Comparison of ENCODE assay signal across 20 mouse cellular contexts in genomic region chr2:120575121-120575520, GRCm38 (mm10). TPM values are rescaled to one million over a fixed set of nuclear protein-coding genes. Genes with fewer than 3 reads are reported as not detected.
A peak's percentile ranks its signal among the peaks of the same experiment; 100 is the strongest.
DNase-seq lines count a peak whose midpoint lies in the region; ATAC-seq and TF ChIP-seq lines count a peak whose summit lies in the region.
"Had no signal": no experiment of that assay in that cellular context is flagged by ENCODE, and none has a peak within 500 bp of the region (broad histone marks: within the 10 kb centered on the region; RNA-seq: fewer than 3 reads in every experiment).

No protein-coding gene starts in this region.

- no peak for TF ChIP-seq POLR2A in CH12.LX (IDR thresholded peaks at IDR 0.05; ENCODE audit: low read depth, low read length)

- peaks cover 0 to 17% of the 10 kb centered on the region in 2 experiments for H3K36me3 ChIP-seq in CH12.LX (replicated peaks in 1 of 2; ENCODE audit: control insufficient read depth in 1 of 2, insufficient read depth in 1 of 2, low read length in 1 of 2)
- peaks cover 21% of the 10 kb centered on the region for H3K36me3 ChIP-seq in embryonic facial prominence, embryonic 14.5 days (ENCODE audit: control insufficient read depth, insufficient read depth, low read length)
- H3K36me3 ChIP-seq in liver, embryonic 13.5 days: peaks cover 13% of the 10 kb centered on the region
- H3K36me3 ChIP-seq in forebrain, embryonic 10.5 days (replicated peaks): peaks cover 14% of the 10 kb centered on the region

- H3K9ac ChIP-seq in CH12.LX (ENCODE audit: insufficient read depth, low read depth): no peak overlapping the region
- no peak overlapping the region for H3K9ac ChIP-seq in embryonic facial prominence, embryonic 14.5 days (ENCODE audit: low read depth, low read length)
- H3K9ac ChIP-seq in liver, embryonic 13.5 days: no peak overlapping the region
- H3K9ac ChIP-seq: forebrain, embryonic 15.5 days; lung, embryonic 15.5 days had no signal

- in situ Hi-C loops in CH12.LX (cut with MboI; ENCODE audit: low pct_ligation_motif_present, low pct_unique_long_range_greater_than_20kb, low sequenced_read_pairs): no loop called here

- TF ChIP-seq CTCF in gastrocnemius, adult 2 months (IDR thresholded peaks at IDR 0.05): no peak
- no peak for TF ChIP-seq CTCF in CH12.LX (conservative IDR thresholded peaks at IDR 0.05 in 1 of 2, IDR thresholded peaks at IDR 0.05 in 1 of 2; ENCODE audit: low read depth in 2 of 2, low read length in 2 of 2)

- TF ChIP-seq EP300 in CH12.LX (IDR thresholded peaks at IDR 0.05; ENCODE audit: low read length): no peak

- no peaks in the 10 kb centered on the region for H3K27me3 ChIP-seq in CH12.LX (replicated peaks)
- H3K27me3 ChIP-seq in embryonic facial prominence, embryonic 14.5 days (replicated peaks; ENCODE audit: control insufficient read depth, insufficient read depth, low read length): no peaks in the 10 kb centered on the region
- no peaks in the 10 kb centered on the region for H3K27me3 ChIP-seq in liver, embryonic 13.5 days
- no peaks in the 10 kb centered on the region for H3K27me3 ChIP-seq in forebrain, embryonic 10.5 days (ENCODE audit: poor library complexity, severe bottlenecking)
- H3K27me3 ChIP-seq: forebrain, embryonic 15.5 days; lung, embryonic 15.5 days had no signal

- ATAC-seq in embryonic facial prominence, embryonic 14.5 days (ENCODE audit: low read depth): no peak
- ATAC-seq in liver, embryonic 13.5 days (ENCODE audit: low read depth): no peak
- ATAC-seq: forebrain, embryonic 15.5 days; inflammation-experienced regulatory T-cells, adult 6 months; midbrain, embryonic 16.5 days had no signal

- H3K9me3 ChIP-seq in CH12.LX (replicated peaks; ENCODE audit: low read length): no peaks in the 10 kb centered on the region
- no peaks in the 10 kb centered on the region for H3K9me3 ChIP-seq in embryonic facial prominence, embryonic 14.5 days (ENCODE audit: control insufficient read depth, low read length)
- H3K9me3 ChIP-seq in liver, embryonic 13.5 days (replicated peaks): no peaks in the 10 kb centered on the region
- no peaks in the 10 kb centered on the region for H3K9me3 ChIP-seq in forebrain, embryonic 10.5 days
- H3K9me3 ChIP-seq: forebrain, embryonic 15.5 days; lung, embryonic 15.5 days had no signal

- H3K4me2 ChIP-seq in CH12.LX (ENCODE audit: insufficient read depth, low read depth, poor library complexity, severe bottlenecking): 0 out of 2 replicates have a peak overlapping the region, but pooled peaks have one; percentile 6
- peak overlapping the region; percentile 6; the same call in 1 of the 2 replicates for H3K4me2 ChIP-seq in embryonic facial prominence, embryonic 14.5 days (ENCODE audit: low read depth, low read length)
- peak overlapping the region; percentile 30; the same call in 1 of the 2 replicates for H3K4me2 ChIP-seq in liver, embryonic 13.5 days
- H3K4me2 ChIP-seq: forebrain, embryonic 15.5 days; lung, embryonic 15.5 days had no signal

- H3K27ac ChIP-seq in gastrocnemius, adult 2 months: peak overlapping the region; percentile 20; the same call in 1 of the 2 replicates
- no peak overlapping the region for H3K27ac ChIP-seq in CH12.LX (ENCODE audit: insufficient read depth, low read depth)
- H3K27ac ChIP-seq in embryonic facial prominence, embryonic 14.5 days (replicated peaks; ENCODE audit: low read depth, low read length): no peak overlapping the region
- H3K27ac ChIP-seq in liver, embryonic 13.5 days: peak overlapping the region; percentile 70
- no peak overlapping the region for H3K27ac ChIP-seq in forebrain, embryonic 10.5 days
- H3K27ac ChIP-seq: forebrain, embryonic 15.5 days; lung, embryonic 15.5 days had no signal

- WGBS in embryonic facial prominence, embryonic 14.5 days: 54% methylated on average over 3 of the region's 3 CpGs
- WGBS in liver, embryonic 13.5 days (ENCODE audit: insufficient replicate concordance): 71% methylated on average over 3 of the region's 3 CpGs
- 84% methylated on average over 3 of the region's 3 CpGs for WGBS in forebrain, embryonic 10.5 days

- intact Hi-C loops in gastrocnemius, adult 2 months (cut with DNase I): no loop called here

- peaks cover 4 to 75% of the 10 kb centered on the region in 2 experiments; a peak in 3 of 4 replicates for H3K4me1 ChIP-seq in CH12.LX (ENCODE audit: control insufficient read depth in 1 of 2, insufficient read depth in 2 of 2)
- H3K4me1 ChIP-seq in embryonic facial prominence, embryonic 14.5 days (ENCODE audit: control insufficient read depth, insufficient read depth, low read length): peaks cover 14% of the 10 kb centered on the region
- H3K4me1 ChIP-seq in liver, embryonic 13.5 days (replicated peaks): peaks cover 65% of the 10 kb centered on the region
- H3K4me1 ChIP-seq in forebrain, embryonic 10.5 days: no peaks in the 10 kb centered on the region
- H3K4me1 ChIP-seq: forebrain, embryonic 15.5 days had no signal

- dilution Hi-C loops in CH12.LX (cut with MboI; ENCODE audit: extremely low pct_ligation_motif_present, extremely low pct_unique_long_range_greater_than_20kb, low sequenced_read_pairs): no loop called here

- peaks cover 19% of the 10 kb centered on the region for H3K79me2 ChIP-seq in CH12.LX (replicated peaks; ENCODE audit: control insufficient read depth, extremely low read depth, insufficient read depth, poor library complexity, severe bottlenecking)

- TF ChIP-seq RAD21 in CH12.LX (IDR thresholded peaks at IDR 0.05; ENCODE audit: low read depth, low read length): no peak

- H3K4me3 ChIP-seq in gastrocnemius, adult 2 months: no peak overlapping the region
- no peak overlapping the region for H3K4me3 ChIP-seq in CH12.LX (replicated peaks in 1 of 3; ENCODE audit: low read depth in 2 of 3, low read length in 2 of 3, poor library complexity in 1 of 3)
- no peak overlapping the region for H3K4me3 ChIP-seq in embryonic facial prominence, embryonic 14.5 days (ENCODE audit: low read depth, low read length)
- no peak overlapping the region for H3K4me3 ChIP-seq in liver, embryonic 13.5 days (replicated peaks)
- no peak overlapping the region for H3K4me3 ChIP-seq in forebrain, embryonic 10.5 days
- H3K4me3 ChIP-seq: erythroblast, embryonic 14.5 days; forebrain, embryonic 15.5 days; lung, embryonic 15.5 days had no signal

- no peak for DNase-seq in gastrocnemius, adult 2 months
- DNase-seq in gastrocnemius, postnatal 4 days (ENCODE audit: low spot score in 2 of 2): no peak
- no peak for DNase-seq in CH12.LX (ENCODE audit: extremely low read depth)
- DNase-seq in embryonic facial prominence, embryonic 14.5 days (ENCODE audit: low spot score): peak; percentile 57
- DNase-seq in liver, embryonic 13.5 days: no peak
- no peak for DNase-seq in adrenal gland, postnatal 25 days
- no peak for DNase-seq in forebrain, embryonic 10.5 days (ENCODE audit: extremely low spot score, low spot score)
- no peak for DNase-seq in urinary bladder, postnatal 36 days (ENCODE audit: low spot score in 2 of 2)
- DNase-seq: B cell, adult 2 months; cerebellum, postnatal 14 days; kidney, adult 9 months; kidney, postnatal 36 days; retina, postnatal 1 day; right cerebral cortex, postnatal 4 days; thymus, adult 18-20 months had no signal

RNA-seq across cellular contexts. Expression of gene Snap23, which starts 7.7 kb away (rescaled TPM):
- 10 to 100 TPM; 42.6 to 57.5 TPM for total RNA-seq in gastrocnemius, adult 2 months (2021)
- total RNA-seq in gastrocnemius, postnatal 4 days (2021): 10 to 100 TPM; 52.0 to 64.4 TPM
- total RNA-seq in CH12.LX (2012; rRNA removed) (15.9 and 20.5 TPM in 2 replicates), CH12.LX (2014; rRNA removed) (23.0 and 25.3 TPM in 2 replicates)
- 35.8 and 44.5 TPM in 2 replicates for polyA plus RNA-seq in CH12.LX (2012; ENCODE audit: insufficient read length, low read depth)
- polyA plus RNA-seq in embryonic facial prominence, embryonic 14.5 days (2014; fragmentation: Nextera tagmentation; extraction: Ambion mirVana): 47.8 and 51.2 TPM in 2 replicates
- 31.3 and 36.9 TPM in 2 replicates for polyA plus RNA-seq in liver, embryonic 13.5 days (2015; fragmentation: Nextera tagmentation; extraction: Ambion mirVana)
- 66.7 and 71.7 TPM in 2 replicates for total RNA-seq in adrenal gland, postnatal 25 days (2021)
- polyA plus RNA-seq in forebrain, embryonic 10.5 days (2016; fragmentation: Nextera tagmentation; extraction: Ambion mirVana): 50.5 and 56.2 TPM in 2 replicates

RNA-seq across cellular contexts. Expression of gene Zfp106, which starts 11.5 kb away (rescaled TPM):
- total RNA-seq in gastrocnemius, adult 2 months (2021): 100 to 1,000 TPM; 635 to 796 TPM
- total RNA-seq in gastrocnemius, postnatal 4 days (2021): 100 to 1,000 TPM; 170 to 171 TPM
- total RNA-seq in CH12.LX (2012; rRNA removed) (89.4 and 93.8 TPM in 2 replicates), CH12.LX (2014; rRNA removed) (113 and 130 TPM in 2 replicates)
- 183 and 203 TPM in 2 replicates for polyA plus RNA-seq in CH12.LX (2012; ENCODE audit: insufficient read length, low read depth)
- 65.4 and 70.5 TPM in 2 replicates for polyA plus RNA-seq in embryonic facial prominence, embryonic 14.5 days (2014; fragmentation: Nextera tagmentation; extraction: Ambion mirVana)
- 25.6 and 29.1 TPM in 2 replicates for polyA plus RNA-seq in liver, embryonic 13.5 days (2015; fragmentation: Nextera tagmentation; extraction: Ambion mirVana)
- total RNA-seq in adrenal gland, postnatal 25 days (2021): 95.5 and 104 TPM in 2 replicates
- 83.1 and 87.3 TPM in 2 replicates for polyA plus RNA-seq in forebrain, embryonic 10.5 days (2016; fragmentation: Nextera tagmentation; extraction: Ambion mirVana)

RNA-seq across cellular contexts. Expression of gene Haus2, which starts 34.1 kb away (rescaled TPM):
- total RNA-seq in gastrocnemius, adult 2 months (2021): 1 to 10 TPM; 5.7 to 8.6 TPM
- 10 to 100 TPM; 10.9 to 11.0 TPM for total RNA-seq in gastrocnemius, postnatal 4 days (2021)
- total RNA-seq in CH12.LX (2012; rRNA removed) (12.8 and 15.4 TPM in 2 replicates), CH12.LX (2014; rRNA removed) (37.8 and 41.4 TPM in 2 replicates)
- polyA plus RNA-seq in CH12.LX (2012; ENCODE audit: insufficient read length, low read depth): 18.2 and 21.0 TPM in 2 replicates
- polyA plus RNA-seq in embryonic facial prominence, embryonic 14.5 days (2014; fragmentation: Nextera tagmentation; extraction: Ambion mirVana): 17.7 and 22.7 TPM in 2 replicates
- 17.6 and 19.1 TPM in 2 replicates for polyA plus RNA-seq in liver, embryonic 13.5 days (2015; fragmentation: Nextera tagmentation; extraction: Ambion mirVana)
- 14.8 and 15.5 TPM in 2 replicates for total RNA-seq in adrenal gland, postnatal 25 days (2021)
- 40.5 and 43.7 TPM in 2 replicates for polyA plus RNA-seq in forebrain, embryonic 10.5 days (2016; fragmentation: Nextera tagmentation; extraction: Ambion mirVana)

RNA-seq across cellular contexts. Expression of gene Lrrc57, which starts 34.2 kb away (rescaled TPM):
- total RNA-seq in gastrocnemius, adult 2 months (2021): 10 to 100 TPM in 1 of 2 experiments, 1 to 10 TPM in 1; 9.9 to 13.9 TPM
- total RNA-seq in gastrocnemius, postnatal 4 days (2021): 10 to 100 TPM; 11.5 to 13.9 TPM
- total RNA-seq in CH12.LX (2012; rRNA removed) (8.9 and 9.1 TPM in 2 replicates), CH12.LX (2014; rRNA removed) (15.6 and 18.8 TPM in 2 replicates)
- polyA plus RNA-seq in CH12.LX (2012; ENCODE audit: insufficient read length, low read depth): 10.3 and 10.5 TPM in 2 replicates
- 16.7 and 19.9 TPM in 2 replicates for polyA plus RNA-seq in embryonic facial prominence, embryonic 14.5 days (2014; fragmentation: Nextera tagmentation; extraction: Ambion mirVana)
- 14.2 and 15.6 TPM in 2 replicates for polyA plus RNA-seq in liver, embryonic 13.5 days (2015; fragmentation: Nextera tagmentation; extraction: Ambion mirVana)
- 15.6 and 27.9 TPM in 2 replicates for total RNA-seq in adrenal gland, postnatal 25 days (2021)
- polyA plus RNA-seq in forebrain, embryonic 10.5 days (2016; fragmentation: Nextera tagmentation; extraction: Ambion mirVana): 29.3 and 32.0 TPM in 2 replicates

RNA-seq across cellular contexts. Expression of gene Stard9, which starts 53.8 kb away (rescaled TPM):
- total RNA-seq in gastrocnemius, adult 2 months (2021): 1 to 10 TPM; 3.0 TPM
- total RNA-seq in gastrocnemius, postnatal 4 days (2021): 10 to 100 TPM; 25.6 to 30.7 TPM
- total RNA-seq in CH12.LX (2012; rRNA removed): 0.67 and 0.81 TPM in 2 replicates
- total RNA-seq in CH12.LX (2014; rRNA removed): 0.16 and 0.23 TPM in 2 replicates
- polyA plus RNA-seq in CH12.LX (2012; ENCODE audit: insufficient read length, low read depth): 0.76 and 1.1 TPM in 2 replicates
- polyA plus RNA-seq in embryonic facial prominence, embryonic 14.5 days (2014; fragmentation: Nextera tagmentation; extraction: Ambion mirVana): 8.6 and 9.2 TPM in 2 replicates
- 0.61 and 0.85 TPM in 2 replicates for polyA plus RNA-seq in liver, embryonic 13.5 days (2015; fragmentation: Nextera tagmentation; extraction: Ambion mirVana)
- 20.0 and 31.6 TPM in 2 replicates for total RNA-seq in adrenal gland, postnatal 25 days (2021)
- 2.4 and 2.9 TPM in 2 replicates for polyA plus RNA-seq in forebrain, embryonic 10.5 days (2016; fragmentation: Nextera tagmentation; extraction: Ambion mirVana)

Comparison
In these comparisons a context has a peak if more than half of its experiments do, and no peak if none do; other contexts are left out.
1. H3K27ac ChIP-seq: peak in gastrocnemius, adult 2 months (single experiment) and liver, embryonic 13.5 days (single experiment); none in CH12.LX (single experiment), embryonic facial prominence, embryonic 14.5 days (single experiment) and forebrain, embryonic 10.5 days (single experiment).
2. Peak in every context shown above with its lines, with median percentiles within 50 percentile points of each other: H3K4me2 ChIP-seq.